Mouse (Mus musculus): ENCODE results near the gene Slc4a11. TPM values are rescaled to one million over a fixed set of nuclear protein-coding genes. Genes with fewer than 3 reads are reported as not detected.
"Not testable (repeated sequence)": the region's sequence is repeated elsewhere in the genome, so short reads cannot be mapped to it uniquely, and the experiment has no call there.

Gene Slc4a11
- total and polyA plus RNA-seq, 3 experiments: 0.02 to 0.66 TPM; not detected in 1

DNA sequence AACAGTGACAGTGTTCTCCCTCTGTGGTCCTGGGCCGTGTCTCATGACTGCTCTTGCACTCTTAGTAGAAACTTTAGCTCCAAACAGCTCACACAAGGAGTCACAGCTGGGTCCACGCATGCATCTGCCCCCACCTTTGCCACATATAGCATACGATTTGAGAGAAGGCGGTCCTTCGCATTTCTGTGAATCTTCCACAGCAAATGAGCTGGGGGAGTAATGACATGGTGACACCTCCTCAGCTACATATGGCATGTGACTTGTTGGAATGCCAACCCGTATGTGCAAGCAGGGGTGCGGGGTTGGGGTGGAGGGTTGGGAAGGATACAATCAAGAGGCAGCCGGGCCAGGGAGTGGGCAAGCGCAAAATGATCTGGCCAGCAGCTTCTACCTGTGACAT lies 40.8 kb downstream of the Slc4a11 start:
- no peak for ATAC-seq (ENCODE audit: extremely low read depth, insufficient number of reproducible peaks, low FRiP score, poor library complexity, severe bottlenecking)
- H3K27me3 ChIP-seq (ENCODE audit: insufficient read depth, low read length): no peaks in the 10 kb centered on the region
- TF ChIP-seq GATA1 (IDR thresholded peaks at IDR 0.05; ENCODE audit: borderline replicate concordance, low read length) (no peak), TAL1 (conservative IDR thresholded peaks at IDR 0.05; ENCODE audit: low read depth, low read length) (no peak), CTCF (IDR thresholded peaks at IDR 0.05; ENCODE audit: low read depth, low read length) (no peak), POLR2AphosphoS5 (IDR thresholded peaks at IDR 0.05; ENCODE audit: insufficient replicate concordance, low read depth, low read length) (no peak)
- no peak overlapping the region for H3K4me3 ChIP-seq (ENCODE audit: low read depth, low read length)
- H3K36me3 ChIP-seq (replicated peaks): peaks cover 95% of the 10 kb centered on the region
- peaks cover 15% of the 10 kb centered on the region; the same call in 1 of the 2 replicates for H3K4me1 ChIP-seq (ENCODE audit: insufficient read depth, low read depth, low read length)
- H3K9me3 ChIP-seq (replicated peaks): no peaks in the 10 kb centered on the region
- no peak for DNase-seq (ENCODE audit: low spot score)

DNA sequence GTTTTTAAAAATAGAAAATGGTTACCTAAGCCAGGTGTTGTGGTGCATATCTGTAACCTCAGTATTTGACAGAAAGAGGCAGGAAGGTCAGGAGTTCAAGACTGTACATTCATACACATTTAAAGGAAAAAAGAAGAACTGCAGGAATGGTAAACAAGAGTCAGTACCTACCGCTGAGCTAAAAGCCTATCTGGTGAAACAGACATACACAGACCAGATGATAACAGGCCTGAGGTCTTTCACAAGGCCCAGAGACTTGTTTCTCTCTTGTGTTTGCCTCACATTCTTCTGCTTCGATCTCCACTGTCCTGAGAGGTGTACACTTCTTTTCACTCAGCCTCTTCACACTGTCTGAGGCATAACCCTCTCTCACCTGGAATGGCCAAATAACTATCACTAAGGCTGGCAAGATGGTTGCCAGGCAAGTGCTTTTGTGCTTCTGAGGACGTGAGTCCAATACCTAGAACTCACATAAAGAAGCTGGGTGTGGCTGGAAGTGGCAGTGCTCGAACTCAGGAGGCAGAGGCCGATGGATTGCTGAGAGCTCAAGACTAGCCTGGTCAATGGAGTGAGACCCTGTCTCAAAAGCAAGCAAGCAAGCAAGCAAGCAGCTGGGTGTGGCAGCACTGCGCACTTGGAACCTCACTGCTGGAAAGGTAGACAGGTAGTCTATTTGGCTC lies 41.5 kb downstream of the Slc4a11 start:
- H3K27me3 ChIP-seq (ENCODE audit: insufficient read depth, low read length): no peaks in the 10 kb centered on the region
- peaks cover 15% of the 10 kb centered on the region; the same call in 1 of the 2 replicates for H3K4me1 ChIP-seq (ENCODE audit: insufficient read depth, low read depth, low read length)
- no peak for DNase-seq (ENCODE audit: low spot score)
- H3K4me3 ChIP-seq (ENCODE audit: low read depth, low read length): no peak overlapping the region
- H3K36me3 ChIP-seq (replicated peaks): peaks cover 94% of the 10 kb centered on the region
- no peak for ATAC-seq (ENCODE audit: extremely low read depth, insufficient number of reproducible peaks, low FRiP score, poor library complexity, severe bottlenecking)
- no peak for TF ChIP-seq CTCF (IDR thresholded peaks at IDR 0.05; ENCODE audit: low read depth, low read length)
- TF ChIP-seq GATA2 (IDR thresholded peaks at IDR 0.05; ENCODE audit: borderline replicate concordance, low read depth, low read length): no peak
- no peak for TF ChIP-seq GATA1 (IDR thresholded peaks at IDR 0.05; ENCODE audit: borderline replicate concordance, low read length)
- no peak for TF ChIP-seq POLR2AphosphoS5 (IDR thresholded peaks at IDR 0.05; ENCODE audit: insufficient replicate concordance, low read depth, low read length)
- TF ChIP-seq TAL1 (conservative IDR thresholded peaks at IDR 0.05; ENCODE audit: low read depth, low read length): no peak
- H3K9me3 ChIP-seq (replicated peaks): no peaks in the 10 kb centered on the region

DNA sequence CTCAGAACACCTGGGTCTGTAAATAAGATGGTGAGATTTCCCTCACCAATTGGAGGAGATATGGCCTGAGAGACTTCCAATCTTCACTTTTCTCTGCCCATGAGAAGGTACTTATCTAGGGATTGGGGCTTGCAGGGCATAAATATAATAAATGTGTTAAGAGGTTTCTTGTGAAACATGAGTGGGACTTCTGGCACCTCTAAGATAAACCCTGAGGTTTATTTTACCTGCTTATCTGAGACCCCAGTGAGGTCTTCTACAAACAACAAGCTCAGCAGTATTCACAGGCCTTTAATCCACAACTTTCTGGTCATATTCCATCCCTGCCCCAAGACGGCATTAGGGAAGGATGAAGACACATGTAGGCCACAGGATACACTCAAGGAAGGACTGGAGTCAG lies 43.6 kb downstream of the Slc4a11 start:
- Histone ChIP-seq H3K4me1 (ENCODE audit: insufficient read depth, low read depth, low read length) (peaks cover 15% of the 10 kb centered on the region; the same call in 1 of the 2 replicates), H3K36me3 (replicated peaks) (peaks cover 91% of the 10 kb centered on the region), H3K27me3 (ENCODE audit: insufficient read depth, low read length) (no peaks in the 10 kb centered on the region), H3K9me3 (replicated peaks) (no peaks in the 10 kb centered on the region), H3K4me3 (ENCODE audit: low read depth, low read length) (no peak overlapping the region)
- ATAC-seq (ENCODE audit: extremely low read depth, insufficient number of reproducible peaks, low FRiP score, poor library complexity, severe bottlenecking): no peak
- no peak for TF ChIP-seq POLR2AphosphoS5 (IDR thresholded peaks at IDR 0.05; ENCODE audit: insufficient replicate concordance, low read depth, low read length)
- TF ChIP-seq CTCF (IDR thresholded peaks at IDR 0.05; ENCODE audit: low read depth, low read length): no peak
- no peak for TF ChIP-seq GATA1 (IDR thresholded peaks at IDR 0.05; ENCODE audit: borderline replicate concordance, low read length)
- TF ChIP-seq GATA2 (IDR thresholded peaks at IDR 0.05; ENCODE audit: borderline replicate concordance, low read depth, low read length): no peak
- no peak for TF ChIP-seq TAL1 (conservative IDR thresholded peaks at IDR 0.05; ENCODE audit: low read depth, low read length)
- DNase-seq (ENCODE audit: low spot score): no peak

- no peak for DNase-seq (ENCODE audit: low spot score)
- no peaks in the 10 kb centered on the region for H3K9me3 ChIP-seq (replicated peaks)
- peaks cover 15% of the 10 kb centered on the region; the same call in 1 of the 2 replicates for H3K4me1 ChIP-seq (ENCODE audit: insufficient read depth, low read depth, low read length)
- no peak for TF ChIP-seq TAL1 (conservative IDR thresholded peaks at IDR 0.05; ENCODE audit: low read depth, low read length)
- TF ChIP-seq GATA2 (IDR thresholded peaks at IDR 0.05; ENCODE audit: borderline replicate concordance, low read depth, low read length): no peak
- TF ChIP-seq POLR2AphosphoS5 (IDR thresholded peaks at IDR 0.05; ENCODE audit: insufficient replicate concordance, low read depth, low read length): no peak
- no peak for TF ChIP-seq GATA1 (IDR thresholded peaks at IDR 0.05; ENCODE audit: borderline replicate concordance, low read length)
- no peak for TF ChIP-seq CTCF (IDR thresholded peaks at IDR 0.05; ENCODE audit: low read depth, low read length)
- ATAC-seq (ENCODE audit: extremely low read depth, insufficient number of reproducible peaks, low FRiP score, poor library complexity, severe bottlenecking): no peak
- peaks cover 89% of the 10 kb centered on the region for H3K36me3 ChIP-seq (replicated peaks)
- no peaks in the 10 kb centered on the region for H3K27me3 ChIP-seq (ENCODE audit: insufficient read depth, low read length)
- H3K4me3 ChIP-seq (ENCODE audit: low read depth, low read length): no peak overlapping the region
Observed at GRCm38 (mm10) chr2:130653303-130653702, 44.0 kb downstream of the Slc4a11 start.

GRCm38 (mm10) chr2:130649028-130649427 lies 48.3 kb downstream of the Slc4a11 start:
- not testable (repeated sequence) for H3K27me3 ChIP-seq (ENCODE audit: insufficient read depth, low read length); H3K9me3 ChIP-seq (replicated peaks); H3K4me3 ChIP-seq (ENCODE audit: low read depth, low read length); H3K4me1 ChIP-seq (ENCODE audit: insufficient read depth, low read depth, low read length); ATAC-seq (ENCODE audit: extremely low read depth, insufficient number of reproducible peaks, low FRiP score, poor library complexity, severe bottlenecking); DNase-seq (ENCODE audit: low spot score)
- H3K36me3 ChIP-seq (replicated peaks): peaks cover 55% of the 10 kb centered on the region

- H3K36me3 ChIP-seq (replicated peaks): peaks cover 21% of the 10 kb centered on the region
- DNase-seq (ENCODE audit: low spot score) (no peak), ATAC-seq (ENCODE audit: extremely low read depth, insufficient number of reproducible peaks, low FRiP score, poor library complexity, severe bottlenecking) (no peak)
- no peaks in the 10 kb centered on the region for H3K9me3 ChIP-seq (replicated peaks)
- no peak overlapping the region for H3K4me3 ChIP-seq (ENCODE audit: low read depth, low read length)
- peaks cover 11% of the 10 kb centered on the region for H3K4me1 ChIP-seq (ENCODE audit: insufficient read depth, low read depth, low read length)
- no peak for TF ChIP-seq GATA1 (IDR thresholded peaks at IDR 0.05; ENCODE audit: borderline replicate concordance, low read length)
- no peak for TF ChIP-seq GATA2 (IDR thresholded peaks at IDR 0.05; ENCODE audit: borderline replicate concordance, low read depth, low read length)
- TF ChIP-seq POLR2AphosphoS5 (IDR thresholded peaks at IDR 0.05; ENCODE audit: insufficient replicate concordance, low read depth, low read length): no peak
- no peak for TF ChIP-seq TAL1 (conservative IDR thresholded peaks at IDR 0.05; ENCODE audit: low read depth, low read length)
- peaks cover 17% of the 10 kb centered on the region for H3K27me3 ChIP-seq (ENCODE audit: insufficient read depth, low read length)
Observed at GRCm38 (mm10) chr2:130645198-130645597, 52.1 kb downstream of the Slc4a11 start.

Measured in G1E (cell line).